In genomic region chr17:25860832-25861703, GRCm38 (mm10) we compare ENCODE assay signal across 8 mouse cellular contexts. TPM values are rescaled to one million over a fixed set of nuclear protein-coding genes. Genes with fewer than 3 reads are reported as not detected.
DNase-seq lines count a peak whose midpoint lies in the region; ATAC-seq lines count a peak whose summit lies in the region.

Wdr90 (minus strand) TSS chr17:25861501.

- H3K27ac ChIP-seq in hindbrain, embryonic 15.5 days (replicated peaks): peak within 1 kb of the TSS; percentile 81

- 3% methylated on average over 65 of the region's 65 CpGs for WGBS in hindbrain, embryonic 15.5 days

- peaks cover 18% of the 10 kb centered on the region for H3K4me1 ChIP-seq in hindbrain, embryonic 15.5 days (replicated peaks)

- peak within 1 kb of the TSS; percentile 65 for H3K4me3 ChIP-seq in hindbrain, embryonic 15.5 days

- H3K36me3 ChIP-seq in hindbrain, embryonic 15.5 days: no peaks in the 10 kb centered on the region

- no peaks in the 10 kb centered on the region for H3K27me3 ChIP-seq in hindbrain, embryonic 15.5 days

- peak within 1 kb of the TSS; percentile 92 for H3K4me2 ChIP-seq in hindbrain, embryonic 15.5 days

- peak within 1 kb of the TSS; percentile 69 for H3K9ac ChIP-seq in hindbrain, embryonic 15.5 days

- H3K9me3 ChIP-seq in hindbrain, embryonic 15.5 days: no peaks in the 10 kb centered on the region

- ATAC-seq in hindbrain, embryonic 15.5 days (ENCODE audit: low FRiP score, low read depth): peak; percentile 93

- peak; percentile 90 for DNase-seq in ZHBTc4 (ENCODE audit: low read depth, low spot score)
- DNase-seq in cerebellum, postnatal 4 days (ENCODE audit: low spot score in 2 of 2): peak; percentile 80 to 88
- DNase-seq in gastrocnemius, adult 18-20 months (ENCODE audit: low spot score): peak; percentile 88
- peak; percentile 91 for DNase-seq in left cerebral cortex, adult 11 months (ENCODE audit: low spot score)
- peak; percentile 95 for DNase-seq in lung, postnatal 36 days
- DNase-seq in retina, embryonic 14.5 days (ENCODE audit: low spot score): peak; percentile 93
- peak; percentile 82 to 89 for DNase-seq in thymus, postnatal 36 days

RNA-seq across cellular contexts. Expression of gene Wdr90, which starts in this region (rescaled TPM):
- total RNA-seq in gastrocnemius, adult 18-20 months (2021): under 1 TPM; 0.55 to 0.64 TPM
- 19.0 and 19.9 TPM in 2 replicates for polyA plus RNA-seq in hindbrain, embryonic 15.5 days (2015; fragmentation: Nextera tagmentation; extraction: Ambion mirVana)

Comparison
In these comparisons a context has a peak if more than half of its experiments do, and no peak if none do; other contexts are left out.
1. Peak in every context shown above with its lines: DNase-seq, ATAC-seq, H3K4me3 ChIP-seq and H3K27ac ChIP-seq.
2. Peak in DNase-seq in gastrocnemius, adult 18-20 months; RNA of the gene not detected or under 1 TPM.